Mouse (Mus musculus): ENCODE measurements around the gene Orm3.
A peak's percentile ranks its signal among the peaks of the same experiment; 100 is the strongest.

The Orm3 gene

GRCm38 (mm10) chr4:63355877-63356665 lies at the start of gene Orm3:
Gene Orm3, plus strand, starts transcription at chr4:63356162.
- no peak for DNase-seq (ENCODE audit: low spot score in 2 of 2)

- peak; percentile 47 to 90 for DNase-seq (ENCODE audit: low spot score in 2 of 2)
These were observed 48.5 kb upstream of the Orm3 start for GRCm38 (mm10) chr4:63307175-63308062.

- DNase-seq (ENCODE audit: low spot score in 2 of 2): no peak
These were observed 47.6 kb upstream of the Orm3 start for GRCm38 (mm10) chr4:63308316-63308715.

- DNase-seq (ENCODE audit: low spot score in 2 of 2): no peak
These were observed 45.6 kb upstream of the Orm3 start for GRCm38 (mm10) chr4:63310247-63310855.

- no peak for DNase-seq (ENCODE audit: low spot score in 2 of 2)
These were observed 44.5 kb upstream of the Orm3 start for GRCm38 (mm10) chr4:63311426-63311825.

- no peak for DNase-seq (ENCODE audit: low spot score in 2 of 2)
These were observed 41.9 kb upstream of the Orm3 start for GRCm38 (mm10) chr4:63314063-63314462.

GRCm38 (mm10) chr4:63316076-63316746 lies 39.8 kb upstream of the Orm3 start:
- DNase-seq (ENCODE audit: low spot score in 2 of 2): no peak

GRCm38 (mm10) chr4:63319566-63319965 lies 36.4 kb upstream of the Orm3 start:
- DNase-seq (ENCODE audit: low spot score in 2 of 2): peak in 1 of 2 experiments; percentile 49

GRCm38 (mm10) chr4:63323275-63323815 lies 32.6 kb upstream of the Orm3 start:
- no peak for DNase-seq (ENCODE audit: low spot score in 2 of 2)

- DNase-seq (ENCODE audit: low spot score in 2 of 2): no peak
These were observed 22.6 kb upstream of the Orm3 start for GRCm38 (mm10) chr4:63333403-63333802.

- DNase-seq (ENCODE audit: low spot score in 2 of 2): no peak
These were observed 17.4 kb upstream of the Orm3 start for GRCm38 (mm10) chr4:63338414-63339076.

GRCm38 (mm10) chr4:63342491-63342890 lies 13.5 kb upstream of the Orm3 start:
- DNase-seq (ENCODE audit: low spot score in 2 of 2): no peak

- DNase-seq (ENCODE audit: low spot score in 2 of 2): no peak
These were observed 12.4 kb upstream of the Orm3 start for GRCm38 (mm10) chr4:63343608-63344007.

GRCm38 (mm10) chr4:63344295-63344694 lies 11.7 kb upstream of the Orm3 start, which contains the start of gene Orm1:
Gene Orm1, plus strand, starts transcription at chr4:63344560.
- DNase-seq (ENCODE audit: low spot score in 2 of 2): no peak

GRCm38 (mm10) chr4:63345261-63345660 lies 10.7 kb upstream of the Orm3 start:
- no peak for DNase-seq (ENCODE audit: low spot score in 2 of 2)

GRCm38 (mm10) chr4:63346659-63347058 lies 9.3 kb upstream of the Orm3 start:
- DNase-seq (ENCODE audit: low spot score in 2 of 2): no peak

- DNase-seq (ENCODE audit: low spot score in 2 of 2): no peak
These were observed 7.4 kb upstream of the Orm3 start for GRCm38 (mm10) chr4:63348524-63348923.

- no peak for DNase-seq (ENCODE audit: low spot score in 2 of 2)
These were observed 1.1 kb downstream of the Orm3 start for GRCm38 (mm10) chr4:63356981-63357570.

GRCm38 (mm10) chr4:63359861-63360260 lies 3.9 kb downstream of the Orm3 start:
- no peak for DNase-seq (ENCODE audit: low spot score in 2 of 2)

- no peak for DNase-seq (ENCODE audit: low spot score in 2 of 2)
These were observed 6.2 kb downstream of the Orm3 start, which contains the start of gene Orm2 for GRCm38 (mm10) chr4:63362150-63362549. Gene Orm2, plus strand, starts transcription at chr4:63362449.

Data from left cerebral cortex, adult 9 months (tissue).